Mouse (Mus musculus) erythroblast, adult 5-6 weeks (primary cell): ENCODE measurements around the gene Fam104a. TPM values are rescaled to one million over a fixed set of nuclear protein-coding genes. Genes with fewer than 3 reads are reported as not detected.

ENCODE experiments used
- total RNA-seq, 2 experiments: library from RNA; stranded (forward) in 1 of 2; stranded (reverse) in 1 of 2; fragments of 150-400 nt in 1 of 2; fragments of 200-764, 138-1000 nt in 1 of 2; gene quantifications; 2 replicates each; pipeline versions ENCODE4 v1.2.3 to v1.2.4; 2015 to 2017; ENCODE audit warnings: low replicate concordance in 2 of 2

Gene Fam104a
- total RNA-seq, 2 experiments from 2014 or later, result 20.0 to 23.3 TPM

Other genes starting within 250 kb of the Fam104a start
- 0.63 TPM in 1 of 2 replicates, not detected in the other for gene Sstr2, start 64.8 kb downstream of the Fam104a start, total RNA-seq (2015; ENCODE audit: low replicate concordance)
- gene Sstr2, start 64.8 kb downstream of the Fam104a start, total RNA-seq (2017; ENCODE audit: low replicate concordance), result 0.56 TPM in 1 of 2 replicates, not detected in the other
- 14.2 and 18.3 TPM in 2 replicates for gene Cog1, start 35.0 kb downstream of the Fam104a start, total RNA-seq (2015; ENCODE audit: low replicate concordance)
- 11.7 and 12.7 TPM in 2 replicates for gene Cog1, start 35.0 kb downstream of the Fam104a start, total RNA-seq (2017; ENCODE audit: low replicate concordance)
- 6.3 and 13.6 TPM in 2 replicates for gene Slc39a11, start 34.1 kb downstream of the Fam104a start, total RNA-seq (2015; ENCODE audit: low replicate concordance)
- 5.7 and 7.5 TPM in 2 replicates for gene Slc39a11, start 34.1 kb downstream of the Fam104a start, total RNA-seq (2017; ENCODE audit: low replicate concordance)
- 1.3 and 8.1 TPM in 2 replicates for gene D11Wsu47e, start 257 bp upstream of the Fam104a start, total RNA-seq (2015; ENCODE audit: low replicate concordance)
- 11.2 and 11.7 TPM in 2 replicates for gene D11Wsu47e, start 257 bp upstream of the Fam104a start, total RNA-seq (2017; ENCODE audit: low replicate concordance)
- gene Cpsf4l, start 25.9 kb upstream of the Fam104a start, total RNA-seq (2015; ENCODE audit: low replicate concordance), result not detected in 2 replicates
- gene Cpsf4l, start 25.9 kb upstream of the Fam104a start, total RNA-seq (2017; ENCODE audit: low replicate concordance), result not detected in 2 replicates
- gene Cdc42ep4, start 67.7 kb upstream of the Fam104a start, total RNA-seq (2015; ENCODE audit: low replicate concordance), result 4.4 and 5.0 TPM in 2 replicates
- gene Cdc42ep4, start 67.7 kb upstream of the Fam104a start, total RNA-seq (2017; ENCODE audit: low replicate concordance), result 6.7 and 9.9 TPM in 2 replicates